Mouse (Mus musculus): ENCODE results near the gene Auh. TPM values are rescaled to one million over a fixed set of nuclear protein-coding genes. Genes with fewer than 3 reads are reported as not detected.

Gene Auh
- total and polyA plus RNA-seq, 3 experiments: 68.5 to 191 (median 74.1) TPM

DNA sequence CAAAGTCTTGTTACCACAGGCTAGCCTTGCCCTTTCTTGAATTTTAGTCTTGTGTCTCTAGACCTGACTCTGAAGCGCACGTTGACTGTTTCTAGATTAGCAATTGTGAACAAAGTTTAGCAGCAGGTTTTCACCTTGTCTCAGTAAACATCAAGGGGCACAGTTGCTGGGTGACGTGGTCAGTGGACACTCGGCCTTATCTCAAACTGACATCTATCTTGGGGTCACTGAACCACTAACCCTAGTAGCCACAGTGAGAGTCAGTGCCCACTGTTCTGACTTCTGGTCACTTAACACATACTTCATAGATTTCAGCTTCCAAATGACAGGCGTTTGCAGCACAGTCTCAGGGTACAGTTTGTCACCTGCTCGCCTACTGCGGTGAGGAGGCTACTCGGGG lies 93.2 kb downstream of the Auh start:
- H3K27ac ChIP-seq (ENCODE audit: insufficient read depth, low read depth): no peak overlapping the region
- H3K9me3 ChIP-seq (replicated peaks; ENCODE audit: low read length): no peaks in the 10 kb centered on the region
- peaks cover 53 to 71% of the 10 kb centered on the region in 2 experiments for H3K36me3 ChIP-seq (replicated peaks in 1 of 2; ENCODE audit: control insufficient read depth in 1 of 2, insufficient read depth in 1 of 2, low read length in 1 of 2)
- H3K4me3 ChIP-seq (replicated peaks in 1 of 3; ENCODE audit: low read depth in 2 of 3, low read length in 2 of 3, poor library complexity in 1 of 3): no peak overlapping the region
- H3K4me2 ChIP-seq (ENCODE audit: insufficient read depth, low read depth, poor library complexity, severe bottlenecking): no peak overlapping the region
- TF ChIP-seq RAD21 (IDR thresholded peaks at IDR 0.05; ENCODE audit: low read depth, low read length): no peak
- TF ChIP-seq ZC3H11A (IDR thresholded peaks at IDR 0.05; ENCODE audit: low read depth, low read length): no peak
- no peak for TF ChIP-seq KAT2A (IDR thresholded peaks at IDR 0.05; ENCODE audit: insufficient replicate concordance, low read length)
- no peak for TF ChIP-seq ELF1 (IDR thresholded peaks at IDR 0.05; ENCODE audit: low read depth, low read length)
- TF ChIP-seq SIN3A (IDR thresholded peaks at IDR 0.05; ENCODE audit: low read length): no peak
- TF ChIP-seq RCOR1 (conservative IDR thresholded peaks at IDR 0.05; ENCODE audit: low read depth, low read length): no peak
- TF ChIP-seq CHD2 (IDR thresholded peaks at IDR 0.05; ENCODE audit: low read length): no peak
- no peak for TF ChIP-seq MAZ (IDR thresholded peaks at IDR 0.05; ENCODE audit: low read depth, low read length)
- TF ChIP-seq USF2 (conservative IDR thresholded peaks at IDR 0.05; ENCODE audit: low read depth, low read length): no peak
- TF ChIP-seq NELFE (IDR thresholded peaks at IDR 0.05; ENCODE audit: low read depth, low read length): no peak
- no peak for TF ChIP-seq HCFC1 (IDR thresholded peaks at IDR 0.05; ENCODE audit: low read depth, low read length)
- TF ChIP-seq ZKSCAN1 (IDR thresholded peaks at IDR 0.05; ENCODE audit: borderline replicate concordance, low read depth, low read length): no peak
- no peak for TF ChIP-seq UBTF (IDR thresholded peaks at IDR 0.05; ENCODE audit: low read depth, low read length)
- TF ChIP-seq CHD1 (IDR thresholded peaks at IDR 0.05; ENCODE audit: low read depth, low read length): no peak
- no peak for TF ChIP-seq NRF1 (IDR thresholded peaks at IDR 0.05; ENCODE audit: low read depth, low read length)
- no peak for TF ChIP-seq EP300 (IDR thresholded peaks at IDR 0.05; ENCODE audit: low read length)
- no peak for TF ChIP-seq MEF2A (IDR thresholded peaks at IDR 0.05; ENCODE audit: borderline replicate concordance, low read depth, low read length)
- TF ChIP-seq CTCF (conservative IDR thresholded peaks at IDR 0.05 in 1 of 2, IDR thresholded peaks at IDR 0.05 in 1 of 2; ENCODE audit: low read depth in 2 of 2, low read length in 2 of 2): no peak
- no peak for TF ChIP-seq MAFK (IDR thresholded peaks at IDR 0.05; ENCODE audit: insufficient replicate concordance, low read length)
- DNase-seq (ENCODE audit: extremely low read depth): no peak
- H3K4me1 ChIP-seq (ENCODE audit: control insufficient read depth in 1 of 2, insufficient read depth in 2 of 2): peaks cover 4 to 9% of the 10 kb centered on the region in 2 experiments; a peak in 2 of 4 replicates
- no peaks in the 10 kb centered on the region for H3K27me3 ChIP-seq (replicated peaks)
- in situ Hi-C loops (cut with MboI; ENCODE audit: low pct_ligation_motif_present, low pct_unique_long_range_greater_than_20kb, low sequenced_read_pairs) (no loop called here), dilution Hi-C loops (cut with MboI; ENCODE audit: extremely low pct_ligation_motif_present, extremely low pct_unique_long_range_greater_than_20kb, low sequenced_read_pairs) (no loop called here)
- H3K9ac ChIP-seq (ENCODE audit: insufficient read depth, low read depth): no peak overlapping the region
- H3K79me2 ChIP-seq (replicated peaks; ENCODE audit: control insufficient read depth, extremely low read depth, insufficient read depth, poor library complexity, severe bottlenecking): no peaks in the 10 kb centered on the region

DNA sequence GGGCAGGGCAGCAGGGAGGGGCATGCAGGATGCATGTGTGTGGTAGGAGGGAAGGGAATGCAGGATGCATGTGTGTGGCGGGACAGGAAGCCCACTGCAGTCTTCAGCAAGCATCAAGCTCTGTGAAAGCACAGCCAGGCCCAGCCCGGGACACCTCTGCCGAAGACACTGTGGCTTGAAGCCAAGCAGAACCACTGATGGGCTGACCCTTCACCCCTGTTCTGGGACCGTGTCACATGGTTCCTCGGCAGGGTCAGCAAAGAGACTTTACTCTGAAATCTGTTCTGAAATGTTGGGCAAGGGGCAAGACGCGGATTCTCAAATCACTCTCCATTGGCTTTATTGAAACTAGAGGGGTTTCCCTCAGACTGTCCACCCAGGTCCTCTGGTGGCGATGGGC lies 94.9 kb downstream of the Auh start:
- in situ Hi-C loops (cut with MboI; ENCODE audit: low pct_ligation_motif_present, low pct_unique_long_range_greater_than_20kb, low sequenced_read_pairs) (loop anchor here (5.0 kb wide), 1 partner anchor 37 kb away; no protein-coding TSS in a partner anchor), dilution Hi-C loops (cut with MboI; ENCODE audit: extremely low pct_ligation_motif_present, extremely low pct_unique_long_range_greater_than_20kb, low sequenced_read_pairs) (no loop called here)
- peaks cover 42 to 56% of the 10 kb centered on the region in 2 experiments for H3K36me3 ChIP-seq (replicated peaks in 1 of 2; ENCODE audit: control insufficient read depth in 1 of 2, insufficient read depth in 1 of 2, low read length in 1 of 2)
- H3K27me3 ChIP-seq (replicated peaks): no peaks in the 10 kb centered on the region
- H3K4me3 ChIP-seq (replicated peaks in 1 of 3; ENCODE audit: low read depth in 2 of 3, low read length in 2 of 3, poor library complexity in 1 of 3): no peak overlapping the region
- no peaks in the 10 kb centered on the region for H3K79me2 ChIP-seq (replicated peaks; ENCODE audit: control insufficient read depth, extremely low read depth, insufficient read depth, poor library complexity, severe bottlenecking)
- TF ChIP-seq RAD21 (IDR thresholded peaks at IDR 0.05; ENCODE audit: low read depth, low read length): no peak
- no peak for TF ChIP-seq ZNF384 (IDR thresholded peaks at IDR 0.05; ENCODE audit: low read depth, low read length)
- no peak for TF ChIP-seq MAZ (IDR thresholded peaks at IDR 0.05; ENCODE audit: low read depth, low read length)
- no peak for TF ChIP-seq E2F4 (IDR thresholded peaks at IDR 0.05; ENCODE audit: insufficient replicate concordance, low read depth, low read length)
- no peak for TF ChIP-seq SMC3 (IDR thresholded peaks at IDR 0.05; ENCODE audit: low read depth, low read length)
- no peak for TF ChIP-seq ELF1 (IDR thresholded peaks at IDR 0.05; ENCODE audit: low read depth, low read length)
- no peak overlapping the region for H3K4me2 ChIP-seq (ENCODE audit: insufficient read depth, low read depth, poor library complexity, severe bottlenecking)
- H3K9ac ChIP-seq (ENCODE audit: insufficient read depth, low read depth): no peak overlapping the region
- peaks cover 4 to 9% of the 10 kb centered on the region in 2 experiments; a peak in 2 of 4 replicates for H3K4me1 ChIP-seq (ENCODE audit: control insufficient read depth in 1 of 2, insufficient read depth in 2 of 2)
- DNase-seq (ENCODE audit: extremely low read depth): no peak
- H3K27ac ChIP-seq (ENCODE audit: insufficient read depth, low read depth): no peak overlapping the region
- no peaks in the 10 kb centered on the region for H3K9me3 ChIP-seq (replicated peaks; ENCODE audit: low read length)
